Mouse (Mus musculus) brain, embryonic 18.5 days (tissue): ENCODE results near the gene Wfdc8.
"Not testable (repeated sequence)": the region's sequence is repeated elsewhere in the genome, so short reads cannot be mapped to it uniquely, and the experiment has no call there.

Source experiments
- DNase-seq: peaks from one replicate; pipeline ENCODE4 v3.0.0-alpha.2; 2012; ENCODE audit warnings: low read depth, low spot score

Gene Wfdc8

GRCm38 (mm10) chr2:164613471-164613870 is at the start of gene Wfdc8, which contains the start of gene Wfdc6b:
TSS of gene Wfdc8 (minus strand) at chr2:164613626.
TSS of gene Wfdc6b (plus strand) at chr2:164613522.
- DNase-seq: not testable (repeated sequence)

GRCm38 (mm10) chr2:164656483-164656882 is 43.1 kb upstream of the Wfdc8 start, which contains the start of gene Wfdc9:
TSS of gene Wfdc9 (minus strand) at chr2:164656583.
- no peak for DNase-seq

- no peak for DNase-seq
Observed at GRCm38 (mm10) chr2:164655858-164656257, 42.4 kb upstream of the Wfdc8 start, which contains the start of gene Wfdc10. TSS of gene Wfdc10 (plus strand) at chr2:164656046.

DNA sequence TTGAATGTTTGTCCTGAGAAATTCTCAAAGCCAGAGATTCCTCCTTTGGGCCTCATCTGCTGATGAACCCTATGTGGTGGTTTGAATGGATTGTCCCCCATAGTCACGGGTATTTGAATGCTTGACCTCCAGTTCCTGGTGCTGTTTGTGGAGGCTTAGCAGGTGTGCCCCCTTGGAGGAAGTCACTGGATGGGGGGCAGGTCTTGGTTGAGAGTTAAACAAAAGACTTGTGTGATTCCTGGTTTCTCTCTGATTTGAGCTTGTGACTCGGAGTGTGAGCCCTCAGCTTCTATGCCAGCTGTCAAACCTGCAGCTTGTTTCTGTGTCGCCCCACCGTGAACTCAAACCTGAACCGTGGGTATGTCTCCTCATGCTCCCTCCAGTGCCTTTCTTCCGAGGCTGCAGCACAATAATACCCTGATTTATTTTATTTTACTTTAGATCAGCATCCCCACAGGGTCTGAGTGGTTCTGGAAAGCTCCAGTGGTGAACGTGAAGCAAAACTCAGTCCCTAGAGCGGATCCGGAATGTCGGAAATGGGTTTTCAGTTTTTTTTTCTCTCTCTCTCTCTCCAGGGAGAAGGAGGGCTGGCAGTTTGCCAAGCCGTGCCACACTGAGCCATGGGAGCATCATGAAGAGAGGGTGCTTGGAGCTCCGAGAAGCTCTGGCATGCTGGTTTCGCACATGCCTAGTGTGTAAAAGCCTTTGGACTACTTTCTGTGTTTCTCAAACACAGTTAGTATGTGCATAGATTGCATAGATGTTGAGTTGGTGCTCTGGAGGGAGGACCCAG is 28.7 kb upstream of the Wfdc8 start:
- no peak for DNase-seq

DNA sequence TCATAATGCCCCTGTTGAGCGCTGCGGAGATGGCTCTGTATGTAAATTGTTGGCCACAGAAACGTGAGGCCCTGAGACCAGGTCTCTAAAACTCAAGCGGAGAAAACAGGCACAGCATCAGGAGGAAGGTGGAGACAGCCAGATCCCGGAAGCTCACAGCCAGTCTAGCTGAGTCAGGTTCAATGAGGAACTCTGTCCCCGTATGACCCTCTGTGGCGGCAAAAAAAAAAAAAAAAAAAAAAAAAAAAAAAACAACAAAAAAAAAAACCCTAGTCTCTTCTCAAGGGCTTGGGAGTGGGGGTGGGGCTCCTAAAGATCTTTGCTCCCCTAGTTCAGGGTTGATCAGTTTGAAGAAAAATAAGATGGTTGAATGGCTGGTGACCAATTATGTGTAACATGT is 27.7 kb upstream of the Wfdc8 start:
- no peak for DNase-seq

GRCm38 (mm10) chr2:164638696-164639095 is 25.3 kb upstream of the Wfdc8 start, which contains the start of gene Wfdc16:
TSS of gene Wfdc16 (minus strand) at chr2:164638796.
- no peak for DNase-seq

- DNase-seq: no peak
Observed at GRCm38 (mm10) chr2:164635266-164635665, 21.8 kb upstream of the Wfdc8 start.

- DNase-seq: no peak
Observed at GRCm38 (mm10) chr2:164621775-164622174, 8.3 kb upstream of the Wfdc8 start.

- no peak for DNase-seq
Observed at GRCm38 (mm10) chr2:164619050-164619449, 5.6 kb upstream of the Wfdc8 start.

GRCm38 (mm10) chr2:164615386-164615785 is 2.0 kb upstream of the Wfdc8 start:
- no peak for DNase-seq

DNA sequence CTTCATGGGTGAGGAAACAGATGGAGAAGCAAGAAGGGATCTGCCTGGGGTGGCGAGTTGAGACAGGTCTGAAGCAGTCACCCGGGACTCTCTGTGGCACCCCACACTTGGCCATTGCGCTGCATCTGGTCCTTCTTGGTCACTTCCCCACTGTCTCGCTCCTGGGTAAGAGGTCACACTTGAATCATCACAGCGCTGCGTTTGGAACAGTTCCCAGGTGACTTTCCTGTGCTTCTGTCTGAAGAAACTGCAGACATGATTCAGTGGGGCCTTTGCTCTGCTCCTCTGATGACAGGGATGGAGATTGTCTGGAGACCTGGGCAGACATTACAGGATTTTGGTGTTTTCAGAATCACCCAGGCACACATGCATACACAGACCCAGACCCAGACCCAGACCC is 4.6 kb downstream of the Wfdc8 start:
- DNase-seq: no peak

- no peak for DNase-seq
Observed at GRCm38 (mm10) chr2:164604411-164604810, 9.0 kb downstream of the Wfdc8 start.

DNA sequence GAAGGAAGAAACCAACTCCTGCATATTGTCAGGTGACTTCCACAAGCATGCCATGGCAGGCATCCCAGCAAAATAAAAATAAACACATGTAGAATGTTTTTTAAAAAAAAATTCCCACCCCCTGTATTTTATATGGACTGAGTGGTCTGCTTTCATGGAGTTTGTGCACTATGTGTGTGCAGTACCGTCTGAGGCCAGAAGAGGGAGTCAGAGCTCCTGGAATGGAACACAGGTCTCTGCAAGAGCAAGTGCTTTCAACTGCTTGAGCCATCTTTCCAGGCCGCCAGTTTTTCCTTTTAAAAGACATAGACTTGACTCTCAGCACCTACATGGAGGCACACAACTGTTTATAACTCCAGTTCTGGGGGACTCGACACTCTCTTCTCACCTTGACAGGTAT is 9.9 kb downstream of the Wfdc8 start:
- DNase-seq: no peak

DNA sequence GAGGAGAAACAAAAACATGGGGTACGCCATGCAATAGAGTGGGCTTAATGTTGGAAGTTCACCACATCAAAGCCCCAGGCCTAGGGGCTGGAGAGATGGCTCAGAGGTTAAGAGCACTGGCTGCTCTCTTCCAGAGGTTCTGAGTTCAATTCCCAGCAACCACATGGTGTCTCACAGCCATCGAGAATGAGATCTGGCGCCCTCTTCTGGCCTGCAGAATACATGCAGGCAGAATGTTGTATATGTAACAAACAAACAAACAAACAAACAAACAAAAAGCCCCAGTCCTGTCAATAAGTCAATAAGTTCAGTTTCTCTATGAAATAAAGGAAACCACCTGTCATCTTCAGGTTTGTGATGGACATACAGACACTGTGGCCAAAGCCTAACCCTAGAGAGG is 13.2 kb downstream of the Wfdc8 start:
- no peak for DNase-seq

DNA sequence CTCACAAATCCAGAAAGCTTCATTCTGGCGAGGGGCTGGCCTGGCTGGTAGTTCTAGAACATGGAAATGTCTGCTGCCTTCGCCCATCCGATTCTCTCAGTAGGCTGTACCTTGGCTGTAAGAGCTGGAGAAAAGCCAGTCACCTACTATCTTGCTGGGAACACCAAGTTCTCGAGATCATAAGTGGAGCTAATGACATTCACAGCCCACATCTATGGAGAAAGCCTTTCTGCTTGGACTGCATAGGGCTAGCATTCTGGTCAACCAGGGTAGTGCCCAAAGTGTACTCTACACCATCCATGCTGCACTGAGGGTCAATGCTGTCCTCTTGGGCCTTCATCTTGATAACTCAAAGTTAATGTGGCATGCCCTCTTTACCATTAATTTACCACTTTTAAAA is 19.9 kb downstream of the Wfdc8 start, which contains the start of gene Eppin:
Eppin (minus strand) TSS at position 101 of the 400 bp plus-strand sequence.
- DNase-seq: no peak

GRCm38 (mm10) chr2:164592014-164592413 is 21.4 kb downstream of the Wfdc8 start:
- peak; percentile 32 for DNase-seq

DNA sequence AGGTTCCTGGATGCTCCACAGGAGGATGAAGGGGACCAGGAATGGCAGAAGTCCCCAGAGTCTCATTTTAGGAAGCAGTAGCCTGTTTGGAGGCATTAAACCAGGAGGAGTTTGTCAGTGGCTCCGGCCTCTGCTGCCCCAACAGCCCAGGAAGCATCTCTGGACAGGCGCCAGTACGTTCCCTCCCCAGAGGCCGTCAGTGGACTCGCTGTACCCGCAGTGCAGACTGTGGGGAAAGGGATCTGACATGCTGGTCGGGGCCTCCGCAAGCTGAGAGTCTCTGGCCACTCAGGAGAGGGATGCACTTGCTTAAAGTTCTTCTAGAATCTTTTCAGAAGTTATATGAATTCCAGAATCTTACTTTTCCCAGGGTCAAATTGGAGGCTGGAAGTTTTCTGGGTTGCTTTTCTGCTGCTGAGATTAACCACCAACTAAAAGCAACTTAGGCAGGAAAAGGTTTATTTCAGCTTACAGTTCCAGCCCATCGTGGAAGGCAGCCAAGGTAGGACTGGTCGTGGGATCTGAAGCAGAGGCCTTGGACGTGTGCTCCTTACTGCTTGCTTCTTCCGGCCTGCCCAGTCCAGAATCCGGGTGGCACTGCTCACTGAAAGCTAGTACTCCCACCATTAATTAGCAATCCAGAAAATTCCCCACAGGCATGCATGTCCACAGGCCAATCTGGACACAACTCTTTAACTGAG is 28.3 kb downstream of the Wfdc8 start, which contains the start of gene Wfdc6a:
Wfdc6a (minus strand) TSS at position 423 of the 701 bp plus-strand sequence.
- not testable (repeated sequence) for DNase-seq

- not testable (repeated sequence) for DNase-seq
Observed at GRCm38 (mm10) chr2:164573359-164573758, 40.1 kb downstream of the Wfdc8 start, which contains the start of gene Spint3. TSS of gene Spint3 (minus strand) at chr2:164573459.

DNA sequence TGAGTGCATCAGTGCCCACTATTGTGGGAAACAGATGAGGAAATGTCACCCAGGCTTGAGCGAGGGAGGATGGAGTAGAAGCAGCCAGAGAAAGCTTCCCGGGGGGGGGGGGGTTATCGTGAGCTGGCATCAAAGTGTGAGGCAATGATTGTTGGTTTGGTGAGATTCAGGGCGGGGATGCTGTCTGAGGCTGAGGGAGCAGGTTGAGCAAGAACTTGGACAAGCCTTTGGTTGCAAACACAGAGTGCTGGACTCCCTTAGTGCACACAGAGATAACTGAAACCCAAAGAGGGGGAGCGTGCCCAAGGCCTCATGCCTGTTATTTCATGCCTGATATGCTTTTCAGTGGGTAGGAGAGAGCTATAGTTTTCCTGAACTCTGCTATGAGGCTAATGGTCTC is 46.0 kb downstream of the Wfdc8 start:
- DNase-seq: no peak

DNA sequence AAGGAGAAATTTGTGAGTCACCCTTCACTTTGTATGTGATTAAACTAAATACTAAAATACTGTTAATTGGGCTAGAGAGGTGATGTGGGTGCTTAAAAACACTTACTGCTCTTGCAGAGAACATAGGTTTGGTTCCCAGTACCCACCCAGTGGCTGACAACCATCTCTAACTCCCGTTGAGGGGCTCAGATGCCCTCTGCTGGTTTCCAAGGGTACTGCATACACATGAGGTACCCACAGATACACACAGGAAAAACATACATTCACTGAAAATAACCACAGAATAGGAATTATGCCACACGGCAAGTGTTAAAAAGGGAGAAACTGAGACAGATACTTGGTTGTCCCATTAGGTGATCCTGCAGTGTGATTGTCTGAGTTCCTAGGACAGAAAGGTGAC is 46.4 kb downstream of the Wfdc8 start:
- no peak for DNase-seq

DNA sequence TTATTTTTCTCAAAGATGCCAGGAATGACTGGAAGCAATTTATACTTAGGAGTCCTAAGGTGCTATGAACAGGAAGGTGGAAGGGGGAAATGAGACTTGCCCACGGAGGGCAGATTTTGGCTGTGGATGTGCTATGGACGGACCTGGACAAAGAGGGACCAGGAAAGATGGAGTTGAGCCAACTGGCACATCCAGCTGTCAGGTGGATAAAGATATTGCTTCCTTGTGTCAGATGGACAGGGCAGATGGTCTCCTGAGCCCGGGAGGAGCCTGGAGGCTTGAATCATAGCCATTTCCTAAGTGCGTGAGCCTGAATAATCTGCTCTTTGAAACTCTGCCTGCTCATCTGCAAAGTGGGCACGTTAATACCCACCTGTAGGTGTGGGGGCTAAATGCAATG is 49.1 kb downstream of the Wfdc8 start:
- no peak for DNase-seq

- DNase-seq: peak; percentile 39
Observed at GRCm38 (mm10) chr2:164563339-164564038, 49.9 kb downstream of the Wfdc8 start.
